Mouse (Mus musculus) splenic B cell, adult 2 months (primary cell): Measurements from ENCODE around the gene Cfap77.
"Not testable (repeated sequence)": the region's sequence is repeated elsewhere in the genome, so short reads cannot be mapped to it uniquely, and the experiment has no call there.

ENCODE experiments used
- DNase-seq: peaks from one replicate; pipeline ENCODE4 v3.0.0-alpha.2; 2011; ENCODE audit warnings: low read depth, low spot score
- H3K27me3 ChIP-seq: 2 replicates; pipeline ENCODE4 v1.6.1; 2012; ENCODE audit warnings: mild to moderate bottlenecking, low read length, moderate library complexity, mixed read lengths; ENCODE audit not compliant: control insufficient read depth, poor library complexity, insufficient read depth, severe bottlenecking
- H3K36me3 ChIP-seq: 2 replicates; pipeline ENCODE4 v1.6.1; 2012; ENCODE audit warnings: mild to moderate bottlenecking, low read length, moderate library complexity, mixed read lengths; ENCODE audit not compliant: control insufficient read depth, poor library complexity, insufficient read depth, severe bottlenecking

Gene Cfap77

GRCm38 (mm10) chr2:29054991-29055390, at the start of gene Cfap77:
Gene Cfap77, minus strand, starts transcription at chr2:29055066.
- no peaks in the 10 kb centered on the region for H3K27me3 ChIP-seq
- H3K36me3 ChIP-seq, result no peaks in the 10 kb centered on the region
- peak; percentile 92 for DNase-seq

DNA sequence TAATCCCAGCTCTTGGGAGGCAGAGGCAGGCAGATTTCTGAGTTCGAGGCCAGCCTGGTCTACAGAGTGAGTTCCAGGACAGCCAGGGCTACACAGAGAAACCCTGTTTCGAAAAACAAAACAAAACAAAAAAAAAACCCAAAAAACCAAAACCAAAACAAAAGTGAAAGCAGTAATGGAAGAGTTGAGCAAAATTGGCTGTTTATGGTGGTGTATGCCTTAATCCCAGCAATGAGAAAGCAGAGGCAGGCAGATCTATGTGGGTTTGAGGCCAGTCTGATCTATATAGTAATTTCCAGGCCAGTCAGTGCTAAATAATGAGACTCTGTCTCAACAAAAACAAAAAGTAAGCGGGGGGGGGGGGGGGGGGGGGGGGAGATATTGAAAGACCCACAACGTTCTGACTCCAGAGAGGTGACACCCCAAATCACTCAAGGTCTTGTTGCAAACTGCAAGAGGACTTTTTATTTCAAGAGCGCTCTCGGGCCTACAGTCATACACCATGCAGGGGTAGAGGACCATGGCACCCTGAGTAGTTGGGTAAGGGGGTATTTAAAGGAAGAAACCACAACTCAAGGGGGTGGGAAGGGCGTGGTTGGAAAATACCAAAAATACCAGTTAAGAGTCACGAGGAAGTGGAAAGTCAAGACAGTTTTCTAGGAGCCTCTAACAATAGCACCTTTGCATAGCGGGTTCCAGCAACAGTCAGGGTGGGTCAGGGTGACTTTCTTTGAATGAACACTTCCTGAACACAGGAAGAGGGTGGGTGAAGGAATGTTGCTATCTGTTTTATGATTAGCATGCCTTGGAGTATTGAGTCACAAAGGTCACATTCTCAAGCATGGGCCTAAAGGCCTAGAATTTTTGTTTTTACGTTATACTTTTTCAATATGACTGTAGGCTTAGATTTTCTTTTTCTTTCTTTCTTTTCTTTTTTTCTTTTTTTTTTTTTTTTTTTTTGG, 47.8 kb upstream of the Cfap77 start:
- H3K27me3 ChIP-seq, H3K36me3 ChIP-seq, DNase-seq: not testable (repeated sequence)

GRCm38 (mm10) chr2:29100822-29101534, 46.1 kb upstream of the Cfap77 start:
- Histone ChIP-seq H3K27me3 (no peaks in the 10 kb centered on the region), H3K36me3 (no peaks in the 10 kb centered on the region)
- DNase-seq, result no peak

DNA sequence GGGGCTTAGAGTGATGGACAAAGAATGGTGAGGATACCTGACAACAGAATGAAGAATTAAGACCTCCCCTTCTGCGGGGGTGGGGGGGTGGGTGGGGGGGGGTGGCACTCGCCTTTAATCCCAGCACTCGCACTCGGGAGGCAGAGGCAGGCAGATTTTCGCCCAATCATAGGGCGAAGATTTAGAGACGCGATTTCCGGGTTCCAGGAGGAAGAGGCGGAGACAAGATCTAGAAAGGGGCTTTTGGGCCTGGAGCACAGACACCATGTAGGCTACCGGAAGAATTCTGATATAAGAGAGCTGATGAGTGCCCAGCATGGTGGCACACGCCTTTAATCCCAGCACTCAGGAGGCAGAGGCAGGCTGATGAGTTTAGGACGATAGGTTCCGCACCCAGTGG, 44.8 kb upstream of the Cfap77 start:
- Histone ChIP-seq H3K36me3 (no peaks in the 10 kb centered on the region), H3K27me3 (no peaks in the 10 kb centered on the region)
- DNase-seq, result no peak

DNA sequence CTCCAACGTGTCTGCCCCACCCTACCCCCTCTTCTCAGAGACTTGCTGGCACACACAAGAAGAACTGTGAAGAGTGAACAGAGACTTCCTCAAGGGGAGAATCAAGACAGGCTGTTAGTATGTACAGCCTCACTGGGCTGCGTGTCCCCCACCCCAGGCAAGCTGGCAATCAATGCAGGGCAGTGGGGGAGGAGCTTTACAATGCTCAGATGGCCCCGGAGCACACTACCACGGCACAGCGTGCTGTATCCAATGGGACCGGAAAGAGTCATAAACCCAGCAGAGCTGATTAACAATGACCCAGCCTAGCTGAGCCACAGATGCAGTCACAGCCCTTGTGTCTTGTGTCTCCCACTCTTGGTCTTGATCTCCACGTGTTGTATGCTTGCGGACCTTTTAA, 43.9 kb upstream of the Cfap77 start:
- Histone ChIP-seq H3K27me3 (no peaks in the 10 kb centered on the region), H3K36me3 (no peaks in the 10 kb centered on the region)
- DNase-seq, result no peak

DNA sequence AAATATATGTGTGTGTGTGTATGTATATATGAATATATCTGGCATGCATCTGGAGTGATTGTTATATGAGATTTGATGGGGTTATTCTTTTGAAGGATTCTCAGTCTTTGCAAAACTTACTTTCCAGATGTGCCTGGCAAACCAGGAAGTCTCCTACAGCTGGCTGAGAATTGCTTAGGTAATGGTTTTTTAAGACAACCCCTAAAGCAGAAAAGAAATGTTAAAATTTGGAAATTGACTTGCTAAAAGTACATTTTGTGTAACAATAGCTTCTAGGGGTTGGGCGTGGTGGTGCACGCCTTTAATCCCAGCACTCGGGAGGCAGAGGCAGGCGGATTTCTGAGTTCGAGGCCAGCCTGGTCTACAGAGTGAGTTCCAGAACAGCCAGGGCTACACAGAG, 43.1 kb upstream of the Cfap77 start:
- not testable (repeated sequence) for H3K36me3 ChIP-seq, H3K27me3 ChIP-seq, DNase-seq

DNA sequence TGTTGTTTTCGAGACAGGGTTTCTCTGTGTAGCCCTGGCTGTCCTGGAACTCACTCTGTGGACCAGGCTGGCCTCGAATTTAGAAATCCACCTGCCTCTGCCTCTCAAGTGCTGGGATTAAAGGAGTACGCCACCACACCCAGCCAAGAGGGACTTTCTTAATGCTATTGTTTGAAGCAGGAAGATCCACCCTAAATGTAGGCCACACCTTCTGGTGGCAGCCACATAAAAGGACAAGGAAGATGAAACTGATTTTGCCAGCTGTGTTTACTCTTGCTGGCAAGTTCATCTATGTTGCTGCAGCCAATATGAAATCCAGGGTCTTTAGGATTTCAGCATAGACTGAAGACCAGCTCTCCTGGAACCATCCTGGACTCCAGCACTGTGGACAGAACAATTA, 42.6 kb upstream of the Cfap77 start:
- DNase-seq, result no peak
- H3K27me3 ChIP-seq, result no peaks in the 10 kb centered on the region
- H3K36me3 ChIP-seq, result no peaks in the 10 kb centered on the region

- no peaks in the 10 kb centered on the region for H3K27me3 ChIP-seq
- no peaks in the 10 kb centered on the region for H3K36me3 ChIP-seq
- no peak for DNase-seq
These were observed 41.9 kb upstream of the Cfap77 start for GRCm38 (mm10) chr2:29096751-29097150.

DNA sequence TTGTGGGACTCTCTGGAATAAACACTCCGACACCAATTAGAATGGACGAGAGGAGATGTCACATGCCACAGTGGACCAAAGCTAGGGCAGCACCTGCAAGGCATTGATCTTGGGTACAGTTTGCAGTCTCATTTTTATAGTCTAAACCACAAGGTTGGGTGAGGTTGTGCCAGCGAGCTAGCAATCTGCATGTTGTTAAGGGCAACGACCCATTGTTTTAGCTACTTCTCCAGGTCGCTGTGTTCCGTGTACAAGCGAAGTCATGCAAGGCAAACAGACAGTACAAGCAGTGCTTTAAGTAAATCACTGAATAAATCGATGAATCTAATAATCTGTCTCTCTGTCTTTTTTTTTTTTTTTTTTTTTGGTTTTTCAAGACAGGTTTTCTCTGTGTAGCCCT, 40.8 kb upstream of the Cfap77 start:
- H3K36me3 ChIP-seq, result no peaks in the 10 kb centered on the region
- H3K27me3 ChIP-seq, result no peaks in the 10 kb centered on the region
- no peak for DNase-seq

GRCm38 (mm10) chr2:29089276-29089675, 34.4 kb upstream of the Cfap77 start:
- not testable (repeated sequence) for H3K27me3 ChIP-seq, DNase-seq

DNA sequence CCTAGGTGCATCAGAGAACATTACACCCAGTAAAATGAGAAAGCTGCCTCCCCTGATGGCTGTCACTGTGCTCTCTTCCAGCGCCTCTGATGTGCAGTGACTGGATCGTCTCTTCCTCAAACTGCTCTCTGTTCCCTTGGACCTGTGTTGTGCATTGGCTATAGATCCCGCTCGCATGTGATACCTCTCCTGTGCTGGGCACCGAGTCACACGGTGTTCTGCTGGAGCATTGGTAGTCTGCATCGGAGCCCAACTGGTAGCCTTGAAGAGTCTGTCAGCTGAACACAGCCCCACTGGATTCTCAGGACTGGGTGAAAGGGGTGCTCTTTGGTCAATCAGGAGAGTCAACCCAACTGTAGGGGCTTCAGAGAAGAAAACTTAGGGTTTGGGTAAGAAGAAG, 31.2 kb upstream of the Cfap77 start:
- DNase-seq, result no peak
- Histone ChIP-seq H3K27me3 (no peaks in the 10 kb centered on the region), H3K36me3 (peaks cover 22% of the 10 kb centered on the region)

More at GRCm38 (mm10) chr2:29089276-29089675, 34.4 kb upstream of the Cfap77 start:
- H3K36me3 ChIP-seq, result peaks cover 16% of the 10 kb centered on the region

- peaks cover 20% of the 10 kb centered on the region for H3K36me3 ChIP-seq
- no peak for DNase-seq
- H3K27me3 ChIP-seq, result no peaks in the 10 kb centered on the region
These were observed 27.1 kb upstream of the Cfap77 start for GRCm38 (mm10) chr2:29081965-29082364.

DNA sequence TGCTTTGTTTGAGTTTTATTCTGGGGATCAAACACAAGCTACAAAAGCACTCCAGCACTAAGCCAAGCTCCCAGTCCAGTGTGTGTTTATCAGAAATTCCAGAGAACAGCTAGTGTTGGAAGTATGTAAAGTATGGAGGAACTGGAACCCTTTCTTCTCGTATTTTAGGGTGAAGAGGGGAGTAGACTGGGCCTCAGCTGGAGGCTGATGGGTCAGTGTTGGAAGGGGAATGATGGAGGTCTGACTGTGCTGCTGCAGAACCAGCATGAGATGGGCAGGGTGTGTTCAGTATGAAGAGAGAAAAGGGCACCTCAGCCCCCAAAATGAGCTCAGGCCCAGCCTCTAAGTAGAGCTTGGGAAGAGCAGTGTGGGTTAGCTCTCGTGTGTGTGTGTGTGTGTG, 21.4 kb upstream of the Cfap77 start:
- no peak for DNase-seq
- Histone ChIP-seq H3K27me3 (no peaks in the 10 kb centered on the region), H3K36me3 (peaks cover 20% of the 10 kb centered on the region)

DNA sequence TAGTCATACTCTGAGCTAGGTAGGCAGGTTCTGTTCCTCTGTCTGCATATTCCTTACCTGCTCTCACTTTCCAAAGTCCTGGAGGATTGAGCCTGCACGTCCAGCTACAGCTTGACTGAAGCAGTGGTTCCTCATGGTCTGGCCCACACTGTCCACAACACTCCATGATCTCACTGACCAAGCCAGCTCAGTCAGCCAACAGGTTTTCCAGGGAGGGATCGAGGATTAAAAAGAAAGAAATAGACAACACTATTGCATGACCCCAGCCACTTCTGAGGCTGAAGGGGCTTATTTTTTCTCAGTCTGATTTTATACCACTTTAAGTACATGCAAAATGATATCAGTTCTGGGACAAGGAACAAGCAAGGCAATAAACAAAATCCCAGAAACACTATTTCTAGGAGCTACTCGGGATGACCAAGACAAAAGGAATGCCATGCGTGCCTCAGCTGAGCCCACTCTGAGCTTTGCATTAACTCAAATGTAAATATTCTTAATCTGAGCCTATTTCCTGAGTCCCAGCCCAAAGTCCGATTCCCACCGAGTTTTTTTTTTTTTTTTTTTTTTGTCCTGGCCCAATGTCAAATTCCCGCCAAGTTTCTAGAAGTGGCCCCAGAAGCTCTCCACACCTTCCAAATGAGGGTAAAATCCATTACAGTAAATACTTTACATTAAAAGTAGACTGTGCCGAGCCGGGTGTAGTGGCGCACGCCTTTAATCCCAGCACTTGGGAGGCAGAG, 20.6 kb upstream of the Cfap77 start:
- peaks cover 22% of the 10 kb centered on the region for H3K36me3 ChIP-seq
- no peak for DNase-seq

GRCm38 (mm10) chr2:29074676-29075075, 19.8 kb upstream of the Cfap77 start:
- Histone ChIP-seq H3K36me3 (peaks cover 22% of the 10 kb centered on the region), H3K27me3 (no peaks in the 10 kb centered on the region)
- DNase-seq, result no peak

More for the DNA sequence above, 20.6 kb upstream of the Cfap77 start:
- H3K27me3 ChIP-seq, result no peaks in the 10 kb centered on the region
